Mouse (Mus musculus) embryonic facial prominence, embryonic 10.5 days (tissue): ENCODE data around the gene Rrh. TPM values are rescaled to one million over a fixed set of nuclear protein-coding genes. Genes with fewer than 3 reads are reported as not detected.
"Not testable (repeated sequence)": the region's sequence is repeated elsewhere in the genome, so short reads cannot be mapped to it uniquely, and the experiment has no call there.

ENCODE experiments used
- DNase-seq: peaks from one replicate; pipeline ENCODE4 v3.0.0-alpha.2; 2017; ENCODE audit warnings: low spot score
- H3K27ac ChIP-seq: fragments of 300-500 bp; sonication (generic); replicated peaks from 2 replicates; pipeline ENCODE4 v1.5.1; 2016; ENCODE audit warnings: mild to moderate bottlenecking
- H3K27me3 ChIP-seq: fragments of 300-500 bp; sonication (generic); replicated peaks from 2 replicates; pipeline ENCODE4 v1.6.1; 2016; ENCODE audit warnings: low read depth, mild to moderate bottlenecking; ENCODE audit not compliant: poor library complexity, severe bottlenecking
- H3K36me3 ChIP-seq: fragments of 300-500 bp; sonication (generic); replicated peaks from 2 replicates; pipeline ENCODE4 v1.6.1; 2016; ENCODE audit warnings: mild to moderate bottlenecking, moderate library complexity
- H3K4me1 ChIP-seq: fragments of 300-500 bp; sonication (generic); 2 replicates; pipeline ENCODE4 v1.6.1; 2016
- H3K4me3 ChIP-seq: fragments of 300-500 bp; sonication (generic); 2 replicates; pipeline ENCODE4 v1.5.1; 2016; ENCODE audit warnings: mild to moderate bottlenecking, moderate library complexity
- H3K9me3 ChIP-seq: fragments of 300-500 bp; sonication (generic); 2 replicates; pipeline ENCODE4 v1.6.1; 2016; ENCODE audit warnings: mild to moderate bottlenecking
- WGBS: fragments of 180-500 bp; shearing (Covaris S2); methylation state at CpG from one replicate; pipeline ENCODE4 v1.1.7; 2016; 5-methylcytosine and 5-hydroxymethylcytosine counted together
- polyA plus RNA-seq: library from polyadenylated mRNA; unstranded; fragments of >200 nt; fragmentation: Nextera tagmentation; extraction: Ambion mirVana; gene quantifications from 2 replicates; pipeline ENCODE4 v1.2.1, GENCODE M21; 2016

Gene Rrh
- polyA plus RNA-seq, 1 experiment from 2014 or later: 0.27 TPM

GRCm38 (mm10) chr3:129766971-129767794 is 55.2 kb downstream of the Rrh start:
- 87% methylated on average over 10 of the region's 10 CpGs for WGBS
- Histone ChIP-seq H3K27ac (no peak overlapping the region), H3K9me3 (no peaks in the 10 kb centered on the region), H3K27me3 (no peaks in the 10 kb centered on the region), H3K4me1 (no peaks in the 10 kb centered on the region), H3K4me3 (no peak overlapping the region), H3K36me3 (no peaks in the 10 kb centered on the region)
- DNase-seq: no peak

- WGBS: 90% methylated on average over 4 of the region's 4 CpGs
- Histone ChIP-seq H3K36me3 (no peaks in the 10 kb centered on the region), H3K4me1 (no peaks in the 10 kb centered on the region), H3K27ac (no peak overlapping the region), H3K27me3 (no peaks in the 10 kb centered on the region), H3K9me3 (no peaks in the 10 kb centered on the region), H3K4me3 (no peak overlapping the region)
- no peak for DNase-seq
Observed at GRCm38 (mm10) chr3:129766106-129766505, 56.3 kb downstream of the Rrh start.

- WGBS: 90% methylated on average over 1 of the region's 1 CpGs
- DNase-seq, H3K9me3 ChIP-seq, H3K27ac ChIP-seq, H3K4me3 ChIP-seq, H3K36me3 ChIP-seq: not testable (repeated sequence)
- H3K4me1 ChIP-seq: peaks cover 15% of the 10 kb centered on the region
- H3K27me3 ChIP-seq: peaks cover 38% of the 10 kb centered on the region
Observed at GRCm38 (mm10) chr3:129757599-129757998, 64.8 kb downstream of the Rrh start.

DNA sequence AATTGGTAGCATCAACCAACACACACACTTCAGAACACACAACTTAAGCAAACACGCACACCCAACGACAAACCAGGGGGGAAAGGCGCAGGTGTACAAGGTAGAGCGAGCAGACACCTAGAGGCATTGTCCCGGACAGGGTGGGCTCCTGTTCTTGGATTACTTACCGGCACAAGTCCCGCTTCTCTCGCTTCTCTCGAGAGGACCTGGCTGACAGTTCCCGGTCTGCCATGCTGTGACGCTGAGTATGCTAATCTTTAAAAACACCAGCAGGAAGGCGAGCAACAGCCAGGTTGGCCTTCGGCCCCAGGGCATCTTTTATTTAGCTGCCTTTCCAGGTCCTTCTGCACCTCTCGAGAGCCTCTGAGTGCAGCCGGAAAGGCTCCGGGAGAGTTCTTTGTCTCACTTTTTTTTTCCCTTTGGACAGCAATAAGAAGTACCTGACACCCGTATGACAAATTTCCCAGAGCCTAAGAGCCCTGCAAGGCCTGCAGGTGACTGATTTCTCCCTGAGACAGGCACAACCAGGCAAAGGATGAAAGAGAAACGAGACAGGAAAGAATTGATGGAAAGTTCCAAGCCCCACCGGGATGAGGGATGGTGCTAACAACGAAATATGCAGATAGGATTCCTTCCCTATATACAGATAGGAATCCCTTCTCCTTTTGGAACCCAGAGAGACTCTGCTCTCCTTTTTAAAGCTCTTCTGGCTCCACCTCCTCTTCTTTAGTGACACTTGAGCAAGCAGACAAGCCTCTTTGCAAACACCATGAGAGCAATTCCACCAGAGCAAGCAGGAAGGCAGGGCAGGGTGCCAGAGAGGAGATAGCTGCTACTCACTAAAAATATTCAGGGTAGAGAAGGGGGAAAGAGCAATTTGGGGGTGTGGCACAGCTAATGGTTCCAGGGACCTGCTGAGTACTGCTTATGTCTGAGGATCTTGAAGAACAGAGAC is 67.5 kb downstream of the Rrh start, which contains the start of gene Egf:
Gene Egf (minus strand): TSS at position 667 of the 955 bp plus-strand sequence.
- H3K9me3 ChIP-seq: peaks cover 4% of the 10 kb centered on the region; the same call in 1 of the 2 replicates
- H3K27ac ChIP-seq: no peak within 1 kb of the TSS
- H3K4me1 ChIP-seq: peaks cover 15% of the 10 kb centered on the region
- DNase-seq: peak; percentile 32
- WGBS: 9% methylated on average over 20 of the region's 20 CpGs
- peaks cover 46% of the 10 kb centered on the region for H3K27me3 ChIP-seq
- H3K4me3 ChIP-seq: peak within 1 kb of the TSS; percentile 45
- H3K36me3 ChIP-seq: no peaks in the 10 kb centered on the region

Other genes with a start within 250 kb of the Rrh start
- gene Egf, start 67.3 kb downstream of the Rrh start, polyA plus RNA-seq: 1.5 TPM in 2 replicates
- not detected in 2 replicates for gene Lrit3, start 18.6 kb downstream of the Rrh start, polyA plus RNA-seq
- 109 TPM in 2 replicates for gene Gar1, start 8.8 kb upstream of the Rrh start, polyA plus RNA-seq
- 0.39 and 0.59 TPM in 2 replicates for gene Cfi, start 13.3 kb upstream of the Rrh start, polyA plus RNA-seq
- gene Pla2g12a, start 56.0 kb upstream of the Rrh start, polyA plus RNA-seq: 25.5 and 28.4 TPM in 2 replicates
- 96.0 and 106 TPM in 2 replicates for gene Casp6, start 78.8 kb upstream of the Rrh start, polyA plus RNA-seq
- 1.2 and 1.4 TPM in 2 replicates for gene Mcub, start 147.6 kb upstream of the Rrh start, polyA plus RNA-seq
- 37.7 and 42.0 TPM in 2 replicates for gene Sec24b, start 239.0 kb upstream of the Rrh start, polyA plus RNA-seq